Mouse (Mus musculus) limb, embryonic 12.5 days (tissue): ENCODE data around the gene Gm10130. TPM values are rescaled to one million over a fixed set of nuclear protein-coding genes. Genes with fewer than 3 reads are reported as not detected.
A peak's percentile ranks its signal among the peaks of the same experiment; 100 is the strongest.
"Not testable (repeated sequence)": the region's sequence is repeated elsewhere in the genome, so short reads cannot be mapped to it uniquely, and the experiment has no call there.

Experiments
- ATAC-seq: fragments of 200-750 bp; cut with Nextera tagmentation; 2 replicates; pipeline ENCODE4 v1.8.0; 2017; ENCODE audit warnings: low read depth, moderate TSS enrichment; ENCODE audit not compliant: insufficient number of reproducible peaks, insufficient read depth, low FRiP score, low TSS enrichment
- H3K27ac ChIP-seq: fragments of 300-500 bp; sonication (generic); 2 replicates; pipeline ENCODE4 v1.5.1; 2016; ENCODE audit warnings: mild to moderate bottlenecking, moderate library complexity
- H3K27me3 ChIP-seq: fragments of 300-500 bp; sonication (generic); 2 replicates; pipeline ENCODE4 v1.6.1; 2016; ENCODE audit warnings: mild to moderate bottlenecking, moderate library complexity
- H3K36me3 ChIP-seq: fragments of 300-500 bp; sonication (generic); 2 replicates; pipeline ENCODE4 v1.6.1; 2016; ENCODE audit warnings: mild to moderate bottlenecking, moderate library complexity
- H3K4me1 ChIP-seq: fragments of 300-500 bp; sonication (generic); replicated peaks from 2 replicates; pipeline ENCODE4 v1.6.1; 2016
- H3K4me2 ChIP-seq: fragments of 300-500 bp; sonication (generic); 2 replicates; pipeline ENCODE4 v1.6.1; 2016; ENCODE audit warnings: mild to moderate bottlenecking, moderate library complexity
- H3K4me3 ChIP-seq: fragments of 300-500 bp; sonication (generic); replicated peaks from 2 replicates; pipeline ENCODE4 v1.5.1; 2016; ENCODE audit warnings: mild to moderate bottlenecking
- H3K9ac ChIP-seq: fragments of 300-500 bp; sonication (generic); replicated peaks from 2 replicates; pipeline ENCODE4 v1.6.1; 2016; ENCODE audit warnings: mild to moderate bottlenecking, moderate library complexity
- H3K9me3 ChIP-seq: fragments of 300-500 bp; sonication (generic); 2 replicates; pipeline ENCODE4 v1.6.1; 2016; ENCODE audit warnings: mild to moderate bottlenecking, moderate library complexity
- WGBS: fragments of 180-500 bp; shearing (Covaris S2); methylation state at CpG from one replicate; pipeline ENCODE4 v1.1.7; 2016; 5-methylcytosine and 5-hydroxymethylcytosine counted together
- polyA plus RNA-seq: library from polyadenylated mRNA; unstranded; fragments of >200 nt; fragmentation: Nextera tagmentation; extraction: Ambion mirVana; gene quantifications from 2 replicates; pipeline ENCODE4 v1.2.1, GENCODE M21; 2016

The Gm10130 gene
- 4.5 and 4.9 TPM in 2 replicates for polyA plus RNA-seq

DNA sequence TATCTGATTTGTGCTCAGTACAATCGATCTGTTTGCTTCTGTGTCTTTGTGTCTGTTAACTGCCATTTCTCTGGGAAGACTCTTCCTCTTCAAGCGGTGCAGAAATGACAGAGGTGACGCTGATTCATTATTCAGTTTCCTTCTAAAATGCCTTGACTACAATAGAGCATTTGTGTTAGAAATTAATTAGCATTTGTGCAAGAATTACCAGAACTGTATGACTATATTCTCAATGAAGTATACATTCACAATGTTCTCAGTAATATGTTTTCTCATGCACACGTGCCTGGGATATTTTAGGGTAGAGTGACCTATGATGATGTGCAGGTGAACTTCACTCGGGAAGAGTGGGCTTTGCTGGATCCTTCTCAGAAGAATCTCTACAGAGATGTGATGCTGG, at the start of gene Gm10130:
Gene Gm10130 (plus strand): TSS at position 301 of the 400 bp plus-strand sequence.
- WGBS: 94% methylated on average over 5 of the region's 5 CpGs
- Histone ChIP-seq H3K9me3 (peaks cover 47% of the 10 kb centered on the region), H3K4me2 (no peak within 1 kb of the TSS), H3K27me3 (no peaks in the 10 kb centered on the region), H3K4me1 (no peaks in the 10 kb centered on the region), H3K4me3 (no peak within 1 kb of the TSS), H3K9ac (no peak within 1 kb of the TSS), H3K36me3 (peaks cover 62% of the 10 kb centered on the region), H3K27ac (no peak within 1 kb of the TSS)
- ATAC-seq: no peak

GRCm38 (mm10) chr2:150293669-150294068, 29.8 kb upstream of the Gm10130 start:
- no peaks in the 10 kb centered on the region for H3K36me3 ChIP-seq
- no peak overlapping the region for H3K4me2 ChIP-seq
- no peak overlapping the region for H3K27ac ChIP-seq
- no peak overlapping the region for H3K4me3 ChIP-seq
- H3K4me1 ChIP-seq: no peaks in the 10 kb centered on the region
- ATAC-seq: no peak
- WGBS: 87% methylated on average over 6 of the region's 6 CpGs
- H3K9me3 ChIP-seq: no peaks in the 10 kb centered on the region
- H3K9ac ChIP-seq: no peak overlapping the region
- H3K27me3 ChIP-seq: no peaks in the 10 kb centered on the region

- Histone ChIP-seq H3K4me3 (no peak overlapping the region), H3K27me3 (no peaks in the 10 kb centered on the region), H3K4me1 (no peaks in the 10 kb centered on the region), H3K27ac (no peak overlapping the region), H3K36me3 (no peaks in the 10 kb centered on the region), H3K9me3 (0 out of 2 replicates have a peak, but pooled peaks cover 3% of the 10 kb centered on the region), H3K9ac (no peak overlapping the region), H3K4me2 (no peak overlapping the region)
- ATAC-seq: no peak
- WGBS: 64% methylated on average over 1 of the region's 1 CpGs
Measured at GRCm38 (mm10) chr2:150299096-150299495, 24.4 kb upstream of the Gm10130 start.

DNA sequence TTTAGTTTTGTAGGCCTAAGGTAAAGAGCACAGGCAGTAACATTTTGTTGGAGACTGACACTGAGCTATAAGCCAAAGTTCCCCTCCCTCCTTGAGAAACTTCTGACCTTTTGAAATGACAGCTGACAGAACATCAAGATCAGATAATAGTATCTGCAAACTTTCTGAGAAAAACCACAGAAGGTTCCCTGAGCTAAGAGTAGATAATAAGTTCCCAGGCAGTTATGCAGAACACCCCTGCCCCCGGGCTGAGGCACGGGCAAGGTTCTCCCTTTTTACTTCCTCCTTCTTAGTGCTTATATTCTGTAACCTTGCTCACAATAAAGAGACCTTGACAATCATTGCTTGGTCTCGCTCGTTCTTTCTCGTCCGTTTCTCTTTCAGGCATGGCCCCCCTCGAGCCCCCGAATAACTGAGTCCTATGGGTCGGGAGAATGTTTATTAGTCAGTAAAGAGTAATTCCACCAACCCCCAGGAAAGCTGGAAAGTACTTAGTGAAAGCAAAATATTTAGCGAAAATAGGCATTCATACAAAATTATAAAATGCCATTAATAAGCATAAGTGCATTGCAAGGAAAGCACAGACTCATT, 16.2 kb upstream of the Gm10130 start:
- H3K9ac ChIP-seq: no peak overlapping the region
- no peaks in the 10 kb centered on the region for H3K27me3 ChIP-seq
- H3K27ac ChIP-seq: no peak overlapping the region
- no peak for ATAC-seq
- no peaks in the 10 kb centered on the region for H3K36me3 ChIP-seq
- WGBS: 90% methylated on average over 10 of the region's 10 CpGs
- no peaks in the 10 kb centered on the region for H3K4me1 ChIP-seq
- H3K4me3 ChIP-seq: no peak overlapping the region
- no peaks in the 10 kb centered on the region for H3K9me3 ChIP-seq
- H3K4me2 ChIP-seq: no peak overlapping the region

DNA sequence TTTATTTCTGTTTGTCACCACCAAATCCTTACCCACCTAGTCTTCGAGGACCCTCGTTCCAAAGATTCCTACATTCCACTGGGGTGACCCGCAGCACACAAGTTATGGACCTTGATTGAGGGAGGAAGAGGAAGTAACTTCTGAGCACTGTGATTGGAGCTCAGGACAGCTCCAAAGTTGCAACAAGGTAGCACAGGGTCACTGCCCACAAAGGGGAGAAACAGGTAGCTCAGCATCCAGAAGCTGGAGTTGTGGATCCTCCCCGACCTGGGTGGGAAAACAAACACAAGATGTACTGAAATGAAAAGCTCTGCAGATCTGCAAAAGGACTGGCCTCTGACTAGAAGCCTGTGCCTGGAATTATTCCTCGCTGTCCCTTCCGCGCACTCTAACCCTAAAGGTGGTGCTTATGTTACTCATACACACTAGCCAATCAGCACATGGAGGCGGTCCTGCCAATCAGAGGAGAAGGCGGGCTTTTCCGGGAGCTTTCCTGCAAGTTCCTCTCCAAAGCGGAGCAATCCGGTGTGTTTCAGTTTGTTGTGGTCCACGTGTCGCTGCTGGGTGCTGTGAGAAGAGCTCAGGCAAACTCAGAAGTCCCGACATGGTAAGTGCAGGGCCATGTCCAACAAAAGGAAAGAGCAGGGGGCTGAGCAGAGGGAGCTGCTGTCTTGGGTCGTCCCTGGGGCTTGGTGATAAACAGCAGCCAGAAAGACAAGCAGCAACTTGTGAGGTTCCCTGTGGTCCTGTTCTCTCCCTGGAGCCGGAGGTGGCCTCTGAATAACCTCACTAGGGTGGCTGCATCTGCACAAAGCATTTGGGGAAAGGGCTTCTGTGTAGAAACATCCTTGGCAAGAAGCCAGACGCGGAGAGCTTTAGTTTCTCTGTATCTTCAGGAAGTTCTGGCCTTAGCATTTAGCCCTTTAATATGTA, 12.3 kb upstream of the Gm10130 start:
- not testable (repeated sequence) for H3K4me1 ChIP-seq, H3K9me3 ChIP-seq, H3K36me3 ChIP-seq, H3K27me3 ChIP-seq
- 13% methylated on average over 19 of the region's 19 CpGs for WGBS
- H3K27ac ChIP-seq: peak overlapping the region; percentile 66; the same call in 1 of the 2 replicates
- ATAC-seq: peak; percentile 98
- H3K9ac ChIP-seq: peak overlapping the region; percentile 68
- peak overlapping the region; percentile 54 for H3K4me2 ChIP-seq
- peak overlapping the region; percentile 54 for H3K4me3 ChIP-seq

DNA sequence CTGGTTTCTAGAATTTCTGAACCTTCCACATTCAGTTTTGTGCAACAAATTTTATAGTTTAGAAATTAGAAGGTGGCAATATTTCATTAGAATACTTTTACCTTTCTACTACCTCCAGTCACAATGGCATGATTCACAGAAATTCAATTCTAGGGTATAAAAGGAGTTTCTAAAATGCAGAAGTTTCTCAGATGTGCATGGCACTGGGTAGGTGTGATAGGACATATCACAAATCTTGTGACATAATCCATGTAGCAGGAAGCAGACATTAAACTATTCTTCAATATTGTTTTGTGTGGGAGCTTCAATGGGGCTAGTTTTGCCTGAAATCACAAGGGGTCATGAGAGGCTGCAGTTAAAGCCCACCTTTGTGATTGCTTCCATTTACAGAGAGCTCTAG, 7.4 kb upstream of the Gm10130 start:
- H3K9me3 ChIP-seq: peaks cover 38% of the 10 kb centered on the region
- H3K4me3 ChIP-seq: no peak overlapping the region
- H3K36me3 ChIP-seq: peaks cover 35% of the 10 kb centered on the region
- no peaks in the 10 kb centered on the region for H3K27me3 ChIP-seq
- H3K27ac ChIP-seq: no peak overlapping the region
- H3K9ac ChIP-seq: no peak overlapping the region
- H3K4me1 ChIP-seq: no peaks in the 10 kb centered on the region
- no peak for ATAC-seq
- no peak overlapping the region for H3K4me2 ChIP-seq

- H3K4me3 ChIP-seq: no peak overlapping the region
- H3K27me3 ChIP-seq: no peaks in the 10 kb centered on the region
- WGBS: 100% methylated on average over 1 of the region's 1 CpGs
- no peak for ATAC-seq
- H3K4me2 ChIP-seq: no peak overlapping the region
- peaks cover 59% of the 10 kb centered on the region for H3K36me3 ChIP-seq
- H3K4me1 ChIP-seq: no peaks in the 10 kb centered on the region
- H3K9me3 ChIP-seq: peaks cover 55% of the 10 kb centered on the region
- no peak overlapping the region for H3K9ac ChIP-seq
- H3K27ac ChIP-seq: no peak overlapping the region
Measured at GRCm38 (mm10) chr2:150318973-150319372, 4.5 kb upstream of the Gm10130 start.

GRCm38 (mm10) chr2:150357136-150357535, 33.6 kb downstream of the Gm10130 start:
- H3K4me3 ChIP-seq, H3K27ac ChIP-seq, H3K9ac ChIP-seq, ATAC-seq, H3K27me3 ChIP-seq, H3K36me3 ChIP-seq, H3K9me3 ChIP-seq, H3K4me1 ChIP-seq, H3K4me2 ChIP-seq: not testable (repeated sequence)

DNA sequence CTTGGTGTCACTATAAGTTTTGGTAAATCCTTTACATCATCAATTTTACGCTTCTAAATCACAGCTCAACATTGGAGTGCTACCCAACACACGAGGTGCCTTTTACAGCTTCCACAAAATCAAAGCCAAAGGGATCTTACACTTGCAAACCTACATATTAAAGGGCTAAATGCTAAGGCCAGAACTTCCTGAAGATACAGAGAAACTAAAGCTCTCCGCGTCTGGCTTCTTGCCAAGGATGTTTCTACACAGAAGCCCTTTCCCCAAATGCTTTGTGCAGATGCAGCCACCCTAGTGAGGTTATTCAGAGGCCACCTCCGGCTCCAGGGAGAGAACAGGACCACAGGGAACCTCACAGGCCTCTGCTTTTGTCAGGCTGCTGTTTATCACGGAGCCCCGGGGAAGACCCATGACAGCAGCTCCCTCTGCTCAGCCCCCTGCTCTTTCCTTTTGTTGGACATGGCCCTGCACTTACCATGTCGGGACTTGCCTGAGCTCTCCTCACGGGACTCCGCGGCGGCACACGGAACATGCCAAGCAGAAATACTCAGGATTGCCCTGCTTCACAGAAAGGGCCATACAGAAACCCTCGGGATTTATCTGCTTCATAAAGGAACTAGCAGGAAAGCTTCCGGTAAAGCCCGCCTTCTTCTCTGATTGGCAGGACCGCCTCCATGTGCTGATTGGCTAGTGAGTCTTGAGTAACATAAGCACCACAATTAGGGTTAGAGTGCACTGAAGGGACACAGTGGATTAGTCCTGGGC, 38.8 kb downstream of the Gm10130 start, which contains the start of gene 3300002I08Rik:
Gene 3300002I08Rik (minus strand): TSS at position 653 of the 765 bp plus-strand sequence.
- H3K36me3 ChIP-seq, H3K9me3 ChIP-seq, H3K4me1 ChIP-seq, H3K27me3 ChIP-seq: not testable (repeated sequence)
- 6% methylated on average over 17 of the region's 17 CpGs for WGBS
- Histone ChIP-seq H3K4me2 (peak within 1 kb of the TSS; percentile 49), H3K9ac (peak within 1 kb of the TSS; percentile 70), H3K27ac (peak within 1 kb of the TSS; percentile 82), H3K4me3 (peak within 1 kb of the TSS; percentile 64)
- ATAC-seq: peak; percentile 96

DNA sequence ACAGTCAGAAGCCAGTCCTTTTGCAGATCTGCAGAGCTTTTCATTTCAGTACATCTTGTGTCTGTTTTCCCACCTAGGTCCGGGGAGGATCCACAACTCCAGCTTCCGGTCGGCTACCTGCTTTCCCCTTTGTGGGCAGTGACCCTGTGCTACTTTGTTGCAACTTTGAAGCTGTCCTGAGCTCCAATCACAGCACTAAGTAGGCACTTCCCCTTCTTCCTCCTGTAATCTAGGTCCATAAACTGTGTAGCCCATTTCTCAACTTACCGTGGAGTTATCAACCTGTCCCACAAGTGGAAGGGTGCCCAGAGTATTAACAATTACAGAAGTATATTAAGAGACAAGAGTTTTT, 39.4 kb downstream of the Gm10130 start:
- H3K9me3 ChIP-seq: no peaks in the 10 kb centered on the region
- 6% methylated on average over 4 of the region's 4 CpGs for whole genome bisulfite sequencing
- H3K4me3 ChIP-seq: peak overlapping the region; percentile 64
- no peaks in the 10 kb centered on the region for H3K27me3 ChIP-seq
- no peaks in the 10 kb centered on the region for H3K36me3 ChIP-seq
- H3K4me1 ChIP-seq: no peaks in the 10 kb centered on the region
- peak overlapping the region; percentile 49 for H3K4me2 ChIP-seq
- H3K27ac ChIP-seq: no peak overlapping the region
- no peak overlapping the region; the same call in 1 of the 2 replicates for H3K9ac ChIP-seq
- ATAC-seq: no peak

DNA sequence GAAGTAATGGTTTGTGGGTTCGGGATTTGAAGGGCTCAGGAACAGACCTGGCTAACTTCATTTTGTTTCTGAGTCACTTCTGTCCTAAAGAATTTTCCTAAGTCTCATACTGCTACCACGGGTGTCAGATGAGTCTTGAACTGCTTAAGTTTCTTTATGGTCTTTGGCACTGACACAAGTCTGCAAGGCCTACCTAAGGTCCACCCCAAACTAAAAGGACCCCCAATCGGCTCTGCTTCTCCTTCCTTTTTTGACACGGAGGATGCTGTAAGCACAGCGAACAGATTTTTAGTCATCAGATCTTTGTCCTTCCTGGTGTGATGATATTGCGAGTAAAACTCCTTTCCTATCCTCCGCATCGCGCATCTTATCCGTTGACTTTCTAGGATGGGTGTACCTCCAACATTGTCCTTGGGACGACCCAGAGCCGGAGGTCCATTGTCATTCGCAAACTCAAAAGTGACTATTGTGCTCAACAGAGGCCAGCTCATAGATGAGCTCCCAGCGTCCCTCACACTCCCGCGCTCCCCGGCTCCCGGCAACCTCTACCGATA, 62.1 kb downstream of the Gm10130 start:
- not testable (repeated sequence) for ATAC-seq
- 95% methylated on average over 19 of the region's 19 CpGs for WGBS

More for the DNA sequence above, 62.1 kb downstream of the Gm10130 start:
- H3K36me3 ChIP-seq, H3K4me1 ChIP-seq, H3K9me3 ChIP-seq, H3K4me2 ChIP-seq, H3K27ac ChIP-seq, H3K27me3 ChIP-seq, H3K4me3 ChIP-seq, H3K9ac ChIP-seq: not testable (repeated sequence)
